Mouse (Mus musculus) neural tube, embryonic 11.5 days (tissue): ENCODE data around the gene D630039A03Rik. TPM values are rescaled to one million over a fixed set of nuclear protein-coding genes. Genes with fewer than 3 reads are reported as not detected.

Source experiments
- ATAC-seq: fragments of 200-750 bp; cut with Nextera tagmentation; 2 replicates; pipeline ENCODE4 v1.8.0; 2017; ENCODE audit warnings: moderate number of reproducible peaks, mild to moderate bottlenecking, moderate TSS enrichment, moderate library complexity; ENCODE audit not compliant: insufficient read depth, low FRiP score, low TSS enrichment
- DNase-seq: peaks from one replicate; pipeline ENCODE4 v3.0.0-alpha.2; 2015; ENCODE audit warnings: low spot score
- H3K27ac ChIP-seq: fragments of 300-500 bp; sonication (generic); 2 replicates; pipeline ENCODE4 v1.5.1; 2014; ENCODE audit warnings: low read depth, mild to moderate bottlenecking, low read length
- H3K27me3 ChIP-seq: fragments of 300-500 bp; sonication (generic); 2 replicates; pipeline ENCODE4 v1.6.1; 2014; ENCODE audit warnings: mild to moderate bottlenecking, low read length, mixed read lengths; ENCODE audit not compliant: control insufficient read depth, insufficient read depth
- H3K36me3 ChIP-seq: fragments of 300-500 bp; sonication (generic); 2 replicates; pipeline ENCODE4 v1.6.1; 2014; ENCODE audit warnings: mild to moderate bottlenecking, low read length, moderate library complexity, mixed read lengths; ENCODE audit not compliant: control insufficient read depth, insufficient read depth
- H3K4me1 ChIP-seq: fragments of 300-500 bp; sonication (generic); 2 replicates; pipeline ENCODE4 v1.6.1; 2014; ENCODE audit warnings: low read length, mixed read lengths; ENCODE audit not compliant: control insufficient read depth, insufficient read depth
- H3K4me2 ChIP-seq: fragments of 300-500 bp; sonication (generic); 2 replicates; pipeline ENCODE4 v1.6.1; 2014; ENCODE audit warnings: low read depth, mild to moderate bottlenecking, moderate library complexity
- H3K4me3 ChIP-seq: fragments of 300-500 bp; sonication (generic); 2 replicates; pipeline ENCODE4 v1.5.1; 2014; ENCODE audit warnings: low read depth, low read length
- H3K9ac ChIP-seq: fragments of 300-500 bp; sonication (generic); 2 replicates; pipeline ENCODE4 v1.6.1; 2014; ENCODE audit warnings: mild to moderate bottlenecking, low read length
- H3K9me3 ChIP-seq: fragments of 300-500 bp; sonication (generic); 2 replicates; pipeline ENCODE4 v1.6.1; 2016; ENCODE audit warnings: low read length; ENCODE audit not compliant: control insufficient read depth
- WGBS: fragments of 180-500 bp; shearing (Covaris S2); extraction: QIAGEN DNeasy Blood & Tissue Kit; methylation state at CpG from one replicate; pipeline ENCODE4 v1.1.7; 2014; 5-methylcytosine and 5-hydroxymethylcytosine counted together
- polyA plus RNA-seq: library from polyadenylated mRNA; unstranded; fragments of >200 nt; fragmentation: Nextera tagmentation; extraction: Ambion mirVana; gene quantifications from 2 replicates; pipeline ENCODE4 v1.2.1, GENCODE M21; 2014

The D630039A03Rik gene
- polyA plus RNA-seq, 1 experiment from 2014 or later, result 0.65 TPM

DNA sequence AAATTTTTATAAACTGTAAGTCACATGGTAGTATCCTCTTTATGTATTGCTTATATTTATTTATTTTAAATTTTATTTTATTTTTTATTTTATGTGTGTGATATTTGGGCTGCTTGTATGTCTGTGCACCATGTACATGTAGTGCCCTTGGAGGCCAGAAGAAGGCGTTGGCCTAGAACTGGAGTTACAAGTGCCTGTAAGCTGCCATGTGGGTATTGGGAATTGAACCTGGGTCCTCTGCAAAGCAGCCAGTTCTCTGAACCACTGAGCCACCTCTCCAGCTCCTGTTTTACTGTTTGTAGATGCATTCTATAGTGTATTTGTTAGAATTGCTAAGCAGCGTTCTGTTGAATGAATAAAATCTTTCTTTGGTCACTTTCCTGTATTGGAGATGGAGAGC, 27.9 kb downstream of the D630039A03Rik start:
- Histone ChIP-seq H3K27me3 (no peaks in the 10 kb centered on the region), H3K9ac (no peak overlapping the region), H3K36me3 (no peaks in the 10 kb centered on the region), H3K27ac (no peak overlapping the region), H3K9me3 (no peaks in the 10 kb centered on the region), H3K4me3 (no peak overlapping the region), H3K4me1 (0 out of 2 replicates have a peak, but pooled peaks cover 10% of the 10 kb centered on the region), H3K4me2 (no peak overlapping the region)
- no peak for DNase-seq
- ATAC-seq, result no peak
- 94% methylated on average over 2 of the region's 2 CpGs for WGBS

DNA sequence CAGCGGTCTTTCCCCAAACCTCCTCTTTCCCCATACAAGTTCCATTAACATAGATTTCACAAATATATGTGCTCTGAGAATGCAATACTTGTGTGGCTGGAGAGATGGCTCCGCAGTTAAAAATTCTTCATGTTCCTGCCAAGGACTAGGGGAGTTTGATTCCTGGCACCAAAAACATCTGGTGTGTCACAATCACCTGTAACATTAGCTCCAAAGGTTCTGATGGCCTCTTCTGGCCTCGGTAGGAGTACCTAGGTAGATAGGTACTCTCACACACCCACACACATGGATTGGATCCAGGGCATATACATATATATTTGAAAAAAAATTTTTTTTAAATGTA, 29.2 kb downstream of the D630039A03Rik start:
- Histone ChIP-seq H3K4me1 (0 out of 2 replicates have a peak, but pooled peaks cover 6% of the 10 kb centered on the region), H3K36me3 (no peaks in the 10 kb centered on the region), H3K27me3 (no peaks in the 10 kb centered on the region), H3K9ac (no peak overlapping the region), H3K4me3 (no peak overlapping the region), H3K9me3 (no peaks in the 10 kb centered on the region), H3K27ac (no peak overlapping the region), H3K4me2 (no peak overlapping the region)
- WGBS, result 90% methylated on average over 3 of the region's 3 CpGs
- DNase-seq, result no peak
- no peak for ATAC-seq

DNA sequence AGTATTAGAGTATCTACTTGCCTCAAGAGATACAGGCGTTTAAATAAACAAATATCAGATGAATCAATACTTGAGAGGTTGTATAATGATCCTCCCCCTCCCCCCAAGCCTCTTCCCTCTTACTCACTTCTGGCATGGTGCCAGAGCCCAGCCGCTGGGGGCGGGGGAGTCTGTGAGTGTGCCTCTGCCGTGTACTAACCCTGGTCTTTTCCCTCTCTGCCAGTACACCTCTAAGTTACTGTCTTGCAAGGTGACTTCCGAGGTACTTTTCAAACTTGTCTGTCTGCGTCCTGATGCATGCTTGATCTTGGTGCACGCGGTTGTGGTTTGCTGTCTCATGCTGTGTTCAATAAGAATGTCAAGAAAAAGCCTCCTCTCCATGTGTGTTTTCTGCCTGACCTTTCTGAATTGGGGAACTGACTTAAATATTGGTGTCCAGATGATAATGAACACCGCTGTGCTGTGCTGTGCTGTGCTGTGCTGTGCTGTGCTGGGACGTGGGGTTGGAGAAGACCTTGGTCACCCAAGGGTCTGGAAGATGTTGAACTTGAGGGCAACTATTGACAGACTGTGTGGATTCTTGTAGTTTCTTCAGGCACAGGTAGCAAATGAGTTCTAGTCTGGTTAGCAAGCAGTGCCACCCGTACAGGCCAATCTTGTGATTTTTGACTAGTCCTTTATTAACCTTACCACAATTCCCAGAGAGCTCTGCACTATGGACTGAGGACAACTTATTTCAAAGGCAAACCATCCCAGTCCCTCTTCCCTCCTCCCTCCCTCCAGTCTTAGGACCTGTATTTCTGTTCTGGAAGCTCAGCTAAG, 29.8 kb downstream of the D630039A03Rik start:
- no peaks in the 10 kb centered on the region for H3K27me3 ChIP-seq
- 0 out of 2 replicates have a peak, but pooled peaks cover under 1% of the 10 kb centered on the region for H3K4me1 ChIP-seq
- no peak overlapping the region for H3K4me3 ChIP-seq
- WGBS, result 80% methylated on average over 11 of the region's 11 CpGs
- H3K4me2 ChIP-seq, result no peak overlapping the region
- no peaks in the 10 kb centered on the region for H3K9me3 ChIP-seq
- H3K27ac ChIP-seq, result no peak overlapping the region
- no peak overlapping the region for H3K9ac ChIP-seq
- DNase-seq (peak; percentile 70), ATAC-seq (no peak)
- no peaks in the 10 kb centered on the region for H3K36me3 ChIP-seq

DNA sequence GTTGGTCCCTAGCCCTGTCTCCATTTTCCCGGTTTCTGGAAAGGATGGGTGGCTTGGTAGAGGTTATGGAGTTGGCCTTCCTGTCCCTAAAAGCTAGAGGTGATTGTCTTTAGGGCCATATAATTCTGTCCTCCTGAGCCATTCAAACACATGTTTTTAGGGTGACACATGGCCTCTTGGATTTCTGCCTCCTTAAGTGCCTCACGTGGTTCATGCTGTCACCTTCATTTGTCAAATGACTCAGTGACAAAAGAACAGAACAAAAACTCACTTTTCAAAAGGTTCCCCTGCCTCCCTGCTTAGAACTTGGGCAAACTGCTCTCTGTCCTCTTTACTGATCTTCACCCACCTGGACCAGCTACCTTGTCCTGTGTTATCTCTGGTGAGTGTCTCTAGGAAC, 30.9 kb downstream of the D630039A03Rik start:
- Histone ChIP-seq H3K4me2 (no peak overlapping the region), H3K4me3 (no peak overlapping the region), H3K4me1 (no peaks in the 10 kb centered on the region), H3K27me3 (no peaks in the 10 kb centered on the region), H3K9ac (no peak overlapping the region), H3K36me3 (no peaks in the 10 kb centered on the region), H3K27ac (no peak overlapping the region), H3K9me3 (no peaks in the 10 kb centered on the region)
- DNase-seq (no peak), ATAC-seq (no peak)
- WGBS, result 52% methylated on average over 2 of the region's 2 CpGs

DNA sequence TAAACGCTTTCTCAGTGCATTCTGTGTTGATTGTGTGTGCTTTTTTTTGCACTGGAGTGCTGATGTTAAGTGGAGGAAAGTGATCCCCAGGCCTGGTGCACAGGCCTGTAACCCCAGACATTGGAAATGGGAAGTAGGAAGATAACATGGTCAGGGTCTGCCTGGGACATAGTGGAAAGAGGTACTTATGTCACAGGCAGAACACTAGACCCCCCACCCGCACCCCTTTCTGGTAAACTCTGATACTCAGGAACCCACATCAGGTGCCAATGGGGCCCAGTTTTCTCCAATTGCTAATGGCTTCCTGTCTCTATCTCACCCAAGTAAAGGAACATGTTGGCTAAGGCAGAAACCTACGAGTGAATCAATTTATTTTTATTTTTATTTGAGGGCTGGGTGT, 31.6 kb downstream of the D630039A03Rik start:
- Histone ChIP-seq H3K27ac (no peak overlapping the region), H3K4me3 (no peak overlapping the region), H3K9me3 (no peaks in the 10 kb centered on the region), H3K27me3 (no peaks in the 10 kb centered on the region), H3K36me3 (no peaks in the 10 kb centered on the region), H3K9ac (no peak overlapping the region), H3K4me2 (no peak overlapping the region), H3K4me1 (no peaks in the 10 kb centered on the region)
- WGBS, result 88% methylated on average over 3 of the region's 3 CpGs
- DNase-seq, result no peak
- ATAC-seq, result no peak

DNA sequence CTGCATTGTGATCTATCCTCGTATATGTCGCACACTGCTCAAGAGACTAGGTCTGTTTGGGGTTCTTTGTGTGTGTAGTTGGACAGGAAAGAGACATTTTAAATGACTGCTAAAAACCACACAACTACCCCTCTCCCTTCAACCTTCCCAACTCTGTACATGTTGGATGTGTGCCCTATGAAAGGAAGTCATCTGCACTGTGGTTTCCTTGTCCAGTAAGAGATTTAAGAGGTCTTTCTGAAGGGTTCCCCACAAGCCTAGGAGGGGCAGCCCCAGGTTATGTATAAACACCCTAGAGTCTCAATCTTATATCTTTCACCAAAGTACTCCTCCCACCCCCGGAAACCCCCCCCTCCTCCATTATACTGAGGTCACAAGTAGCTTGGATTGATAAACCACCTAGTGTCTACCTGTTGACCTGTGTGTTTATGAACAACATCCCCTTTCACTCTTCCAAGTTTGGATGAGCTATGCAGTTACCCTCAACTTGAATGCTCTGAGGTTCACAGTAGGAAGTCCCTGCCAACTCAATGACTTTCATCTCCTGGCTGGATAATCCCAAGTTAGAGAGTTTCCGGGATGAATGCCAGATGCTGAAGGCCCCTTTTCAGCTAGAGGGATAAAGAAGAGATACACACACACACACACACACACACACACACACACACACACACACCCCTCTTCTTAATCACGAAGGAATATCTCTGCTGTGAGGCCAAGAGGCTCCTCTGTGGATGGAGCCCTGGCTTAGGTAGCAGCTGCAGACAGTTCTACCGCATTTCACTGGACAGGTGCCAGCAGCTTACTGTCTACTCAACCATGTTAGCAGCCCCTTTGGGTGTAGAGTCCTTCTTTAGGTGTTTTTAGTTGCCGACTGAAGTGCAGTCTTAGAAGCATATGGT, 32.3 kb downstream of the D630039A03Rik start:
- Histone ChIP-seq H3K9me3 (no peaks in the 10 kb centered on the region), H3K36me3 (no peaks in the 10 kb centered on the region), H3K27ac (no peak overlapping the region), H3K9ac (no peak overlapping the region), H3K4me2 (no peak overlapping the region), H3K27me3 (no peaks in the 10 kb centered on the region), H3K4me1 (no peaks in the 10 kb centered on the region), H3K4me3 (no peak overlapping the region)
- WGBS, result 85% methylated on average over 7 of the region's 7 CpGs
- no peak for ATAC-seq
- no peak for DNase-seq

DNA sequence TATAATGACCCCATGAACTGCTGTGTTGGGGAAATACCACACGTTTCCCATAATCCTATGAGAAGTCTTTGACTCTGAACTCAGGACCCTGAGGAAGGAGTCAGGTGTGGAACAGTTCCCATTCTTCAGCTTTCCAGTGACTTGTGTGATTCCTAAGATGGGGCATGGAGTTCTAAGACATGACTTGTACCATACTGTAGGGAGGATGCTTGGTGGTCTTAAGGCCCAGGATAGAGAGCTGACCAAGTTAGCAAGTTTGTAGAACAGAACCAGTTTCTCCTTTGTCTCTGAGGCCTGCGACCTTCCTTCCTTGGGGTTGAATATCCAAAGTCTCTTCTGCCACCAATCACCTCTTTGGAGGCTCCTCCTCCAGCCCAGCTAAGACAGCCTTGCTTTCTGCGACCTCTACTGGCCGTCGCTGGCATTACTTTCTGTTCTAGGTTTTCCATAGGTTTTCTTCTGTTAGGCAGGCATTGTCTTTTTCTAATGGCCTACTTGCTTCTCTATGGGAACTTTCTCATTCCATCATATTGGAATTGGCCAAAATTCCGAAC, 36.2 kb downstream of the D630039A03Rik start:
- Histone ChIP-seq H3K27me3 (no peaks in the 10 kb centered on the region), H3K4me2 (no peak overlapping the region), H3K9me3 (no peaks in the 10 kb centered on the region), H3K4me3 (no peak overlapping the region), H3K27ac (no peak overlapping the region), H3K9ac (no peak overlapping the region), H3K36me3 (no peaks in the 10 kb centered on the region), H3K4me1 (no peaks in the 10 kb centered on the region)
- peak; percentile 50; the same call in 1 of the 2 replicates for ATAC-seq
- peak; percentile 79 for DNase-seq
- WGBS, result 16% methylated on average over 6 of the region's 6 CpGs

DNA sequence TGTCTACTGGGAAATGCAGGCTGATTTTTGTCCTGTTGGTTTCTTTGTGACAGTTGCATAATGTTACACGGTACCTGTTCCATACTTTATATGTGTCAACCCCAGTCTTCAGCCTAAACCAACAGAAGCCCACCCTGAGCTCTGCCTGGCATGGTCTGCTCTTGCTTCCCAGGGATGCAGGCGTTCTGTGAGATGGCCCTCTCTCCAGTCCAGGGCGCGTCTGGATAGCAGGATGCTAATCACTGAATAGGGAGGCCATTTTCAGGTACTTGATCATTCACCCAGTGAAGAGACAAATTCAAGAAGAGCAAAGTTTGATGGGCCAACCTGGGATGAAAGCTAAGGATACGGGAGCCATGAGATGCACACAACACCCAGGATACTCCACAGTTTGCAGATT, 37.0 kb downstream of the D630039A03Rik start:
- DNase-seq (no peak), ATAC-seq (no peak)
- no peaks in the 10 kb centered on the region for H3K9me3 ChIP-seq
- H3K4me2 ChIP-seq, result no peak overlapping the region
- H3K4me3 ChIP-seq, result no peak overlapping the region
- no peaks in the 10 kb centered on the region for H3K27me3 ChIP-seq
- H3K27ac ChIP-seq, result no peak overlapping the region
- no peak overlapping the region for H3K9ac ChIP-seq
- H3K36me3 ChIP-seq, result no peaks in the 10 kb centered on the region
- no peaks in the 10 kb centered on the region for H3K4me1 ChIP-seq
- WGBS, result 90% methylated on average over 5 of the region's 5 CpGs
